ENCODE assay signal across 11 mouse cellular contexts in genomic region chr10:41582901-41583361, GRCm38 (mm10).
DNase-seq lines count a peak whose midpoint lies in the region; ATAC-seq and TF ChIP-seq lines count a peak whose summit lies in the region.
"Had no signal": no experiment of that assay in that cellular context is flagged by ENCODE, and none has a peak within 500 bp of the region (broad histone marks: within the 10 kb centered on the region; RNA-seq: fewer than 3 reads in every experiment).

No protein-coding gene starts in this region.

- no peak for TF ChIP-seq CTCF in Patski (IDR thresholded peaks at IDR 0.05)

- H3K4me1 ChIP-seq in kidney, embryonic 15.5 days, result peaks cover 19% of the 10 kb centered on the region
- H3K4me1 ChIP-seq in embryonic facial prominence, embryonic 11.5 days (ENCODE audit: control insufficient read depth, insufficient read depth, low read length), result no peaks in the 10 kb centered on the region; the same call in 1 of the 2 replicates

- no peaks in the 10 kb centered on the region for H3K36me3 ChIP-seq in kidney, embryonic 15.5 days
- no peaks in the 10 kb centered on the region for H3K36me3 ChIP-seq in embryonic facial prominence, embryonic 11.5 days (replicated peaks; ENCODE audit: control insufficient read depth, insufficient read depth, low read depth, low read length)
- H3K36me3 ChIP-seq in myocyte (ENCODE audit: control insufficient read depth, insufficient read depth), result no peaks in the 10 kb centered on the region

- CTCF ChIA-PET in Patski (lab: Charles Lee), result interaction anchor here (1.3 kb wide), 1 partner anchor 10 kb away, joined by 3 read pairs; no protein-coding TSS in a partner anchor

- no peak for TF ChIP-seq POLR2A in myocyte (IDR thresholded peaks at IDR 0.05; ENCODE audit: insufficient read length, low read depth)

- H3K9me3 ChIP-seq in kidney, embryonic 15.5 days (replicated peaks), result no peaks in the 10 kb centered on the region
- no peaks in the 10 kb centered on the region for H3K9me3 ChIP-seq in embryonic facial prominence, embryonic 11.5 days (replicated peaks; ENCODE audit: control insufficient read depth, low read length)

- H3ac ChIP-seq in myocyte (ENCODE audit: control insufficient read depth, insufficient read length), result no peak overlapping the region

- no peaks in the 10 kb centered on the region for H3K27me3 ChIP-seq in kidney, embryonic 15.5 days
- H3K27me3 ChIP-seq in Patski (no peaks in the 10 kb centered on the region), myocyte (ENCODE audit: control insufficient read depth, insufficient read depth, insufficient read length) (no peaks in the 10 kb centered on the region)
- H3K27me3 ChIP-seq in embryonic facial prominence, embryonic 11.5 days (ENCODE audit: control insufficient read depth, insufficient read depth, low read length), result no peaks in the 10 kb centered on the region

- peak; percentile 89 for ATAC-seq in kidney, embryonic 15.5 days (replicated peaks; ENCODE audit: low FRiP score)
- peak; percentile 51 for ATAC-seq in Patski
- ATAC-seq in embryonic facial prominence, embryonic 11.5 days (replicated peaks; ENCODE audit: insufficient number of reproducible peaks, low FRiP score, low TSS enrichment, low read depth), result peak; percentile 87

- H3K79me2 ChIP-seq in myocyte (ENCODE audit: control insufficient read depth, insufficient read depth), result no peaks in the 10 kb centered on the region

- no peak for DNase-seq in kidney, adult 11 months
- DNase-seq in Patski (ENCODE audit: low read depth, low spot score), result no peak
- peak; percentile 70 for DNase-seq in embryonic facial prominence, embryonic 11.5 days (ENCODE audit: low spot score)
- DNase-seq in cerebellum, adult 18-20 months, result no peak
- DNase-seq in T-cell, adult 2 months (ENCODE audit: low spot score), result no peak
- DNase-seq in cerebellum, adult 9-10 months, result no peak
- DNase-seq: heart, adult 18-20 months; right cerebral cortex, postnatal 4 days had no signal

- POLR2A ChIA-PET in Patski (lab: Charles Lee), result interaction anchor here (1.3 kb wide), 1 partner anchor 11 kb away, joined by 4 read pairs; no protein-coding TSS in a partner anchor

- no peak overlapping the region for H3K9ac ChIP-seq in kidney, embryonic 15.5 days
- H3K9ac ChIP-seq in embryonic facial prominence, embryonic 11.5 days (replicated peaks; ENCODE audit: low read length), result no peak overlapping the region

- whole genome bisulfite sequencing in kidney, embryonic 15.5 days, result 4% methylated on average over 4 of the region's 5 CpGs
- WGBS in embryonic facial prominence, embryonic 11.5 days, result 4% methylated on average over 5 of the region's 5 CpGs

- no peak overlapping the region for H3K4me3 ChIP-seq in kidney, embryonic 15.5 days (replicated peaks)
- no peak overlapping the region for H3K4me3 ChIP-seq in embryonic facial prominence, embryonic 11.5 days (ENCODE audit: low read depth, low read length)
- H3K4me3 ChIP-seq in myocyte, result no peak overlapping the region
- H3K4me3 ChIP-seq: layer of hippocampus, adult 2 months had no signal

- H3K4me2 ChIP-seq in kidney, embryonic 15.5 days, result no peak overlapping the region
- H3K4me2 ChIP-seq in embryonic facial prominence, embryonic 11.5 days (ENCODE audit: low read depth, low read length), result no peak overlapping the region
- H3K4me2 ChIP-seq in myocyte (ENCODE audit: low read depth), result peak overlapping the region; percentile 80

- peak overlapping the region; percentile 82 for H3K27ac ChIP-seq in kidney, embryonic 15.5 days
- peak overlapping the region; percentile 43; the same call in 1 of the 2 replicates for H3K27ac ChIP-seq in embryonic facial prominence, embryonic 11.5 days (replicated peaks; ENCODE audit: low read depth, low read length)
- H3K27ac ChIP-seq: layer of hippocampus, adult 2 months had no signal

- in situ Hi-C loops in Patski (cut with MboI; ENCODE audit: low pct_unique_long_range_greater_than_20kb), result no loop called here

TF ChIP-seq in myocyte, 11 proteins besides CTCF, POLR2A, EP300 and RAD21:
- no peak for TF ChIP-seq MAX (IDR thresholded peaks at IDR 0.05; ENCODE audit: low read depth)
- TF ChIP-seq MYOD1 (IDR thresholded peaks at IDR 0.05; ENCODE audit: control insufficient read depth in 1 of 3, insufficient read length in 2 of 3, low read depth in 2 of 3), result peak; percentile 1 to 65 (median 38)
- no peak for TF ChIP-seq CEBPB (IDR thresholded peaks at IDR 0.05; ENCODE audit: insufficient read depth, poor library complexity, severe bottlenecking)
- TF ChIP-seq MYOG (IDR thresholded peaks at IDR 0.05; ENCODE audit: control insufficient read depth in 1 of 3, insufficient read depth in 1 of 3, insufficient read length in 2 of 3, low read depth in 2 of 3), result peak in 2 of 3 experiments; percentile 19 to 64
- no peak for TF ChIP-seq E2F4 (IDR thresholded peaks at IDR 0.05; ENCODE audit: insufficient read depth)
- no peak for TF ChIP-seq USF1 (IDR thresholded peaks at IDR 0.05; ENCODE audit: low read depth)
- no peak for TF ChIP-seq SRF (IDR thresholded peaks at IDR 0.05; ENCODE audit: control insufficient read depth, insufficient read length, low read depth)
